Mouse (Mus musculus): ENCODE results near the gene Slc38a2.

DNA sequence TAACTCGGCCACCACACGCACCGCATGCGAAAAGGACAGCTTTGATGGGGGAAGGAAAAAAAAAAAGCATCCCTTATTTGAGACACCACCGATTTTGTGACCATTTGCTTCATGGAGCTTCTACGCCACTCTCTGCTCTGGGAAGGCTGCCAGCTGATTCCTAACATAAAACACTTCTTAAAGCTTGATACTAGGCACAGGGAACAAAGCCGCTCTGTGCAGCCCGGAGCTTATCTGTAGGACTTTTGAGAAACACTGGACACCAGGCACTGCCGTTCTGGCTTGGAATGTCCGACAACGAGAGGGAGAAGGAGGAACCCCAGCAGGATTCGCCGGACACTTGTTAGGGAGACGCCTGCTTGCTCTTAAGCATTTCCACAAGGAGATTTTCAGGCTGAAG is 5.8 kb downstream of the Slc38a2 start:
- no peak for TF ChIP-seq POLR2A (IDR thresholded peaks at IDR 0.05; ENCODE audit: insufficient read depth, low read depth, low read length)
- TF ChIP-seq CTCF (IDR thresholded peaks at IDR 0.05; ENCODE audit: insufficient read depth, low read depth, low read length) = no peak

Measured in olfactory bulb, adult 2 months (tissue).